Mouse (Mus musculus) urinary bladder, postnatal 25 days (tissue): ENCODE results near the gene Spag9.
"Not testable (repeated sequence)": the region's sequence is repeated elsewhere in the genome, so short reads cannot be mapped to it uniquely, and the experiment has no call there.

Source experiments
- DNase-seq: peaks from one replicate; pipeline ENCODE4 v3.0.0; 2022; ENCODE audit warnings: low spot score

Gene Spag9

DNA sequence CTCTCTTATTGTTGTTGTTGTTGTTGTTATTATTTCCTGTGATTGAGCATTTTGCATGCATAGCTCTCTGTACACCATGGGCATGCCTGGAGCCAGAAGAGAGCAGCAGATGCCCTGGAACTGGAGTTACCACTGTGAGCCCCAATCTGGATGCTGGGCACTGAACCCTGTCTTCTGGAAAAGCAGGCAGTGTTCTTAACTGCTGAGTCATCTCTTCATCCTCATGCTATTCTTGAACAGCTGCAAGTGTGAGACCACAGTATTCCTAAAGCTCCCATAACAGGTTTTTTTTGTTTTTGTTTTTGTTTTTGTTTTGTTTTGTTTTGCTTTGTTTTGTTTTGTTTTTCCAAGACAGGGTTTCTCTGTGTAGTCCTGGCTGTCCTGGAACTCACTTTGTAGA is 9.6 kb upstream of the Spag9 start:
- no peak for DNase-seq

DNA sequence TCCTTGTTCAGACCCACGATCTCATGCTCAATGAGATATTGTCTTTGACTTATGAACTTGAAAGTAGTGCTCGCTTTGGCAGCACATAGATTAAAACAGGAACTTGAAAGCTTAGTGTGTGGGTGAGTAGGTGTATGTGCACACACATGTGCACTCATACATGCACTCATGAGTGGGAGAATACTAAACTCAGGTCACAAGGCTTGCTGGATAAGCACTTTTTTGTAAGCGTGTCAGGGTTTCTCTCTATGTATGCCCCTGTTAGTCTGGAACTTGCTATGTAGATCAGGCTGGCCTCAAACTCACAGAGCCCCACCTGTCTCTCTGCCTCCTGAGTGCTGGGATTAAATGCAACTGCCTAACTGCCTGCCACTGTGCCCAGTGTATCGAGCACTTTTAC is 8.9 kb upstream of the Spag9 start:
- no peak for DNase-seq

DNA sequence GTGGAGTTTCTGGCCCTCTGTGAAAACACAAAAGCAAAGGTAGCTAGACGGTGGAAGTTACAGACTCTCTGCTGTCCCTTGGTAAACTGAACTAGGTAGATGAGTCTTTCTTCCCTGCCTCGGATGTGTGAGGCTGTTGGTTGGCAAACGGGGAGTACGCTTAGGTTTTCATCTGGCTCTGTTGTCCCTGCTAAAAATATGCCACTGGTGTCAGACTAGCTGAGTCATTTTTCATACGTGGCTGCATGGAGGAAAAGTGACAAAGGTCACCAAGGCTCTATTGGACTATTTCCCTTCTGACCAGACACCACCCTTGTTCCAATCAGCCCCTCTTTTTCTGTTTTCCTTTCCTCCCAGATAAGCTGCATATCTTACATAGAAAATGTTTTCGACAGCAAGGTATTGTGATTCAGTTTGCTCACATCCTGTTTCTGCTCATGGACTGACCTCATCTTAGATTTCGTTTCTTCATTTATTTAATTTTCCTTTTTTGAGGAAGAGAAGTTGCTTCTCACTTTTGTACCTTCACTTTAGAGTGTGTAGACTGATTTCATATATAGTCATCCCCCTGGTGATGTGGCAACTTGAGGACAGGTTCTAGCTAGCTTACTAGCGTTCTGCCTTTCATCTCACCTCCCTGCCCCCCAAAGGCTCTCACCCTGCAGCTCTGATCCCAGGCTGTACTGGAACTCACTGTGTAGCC is 8.1 kb upstream of the Spag9 start:
- no peak for DNase-seq

DNA sequence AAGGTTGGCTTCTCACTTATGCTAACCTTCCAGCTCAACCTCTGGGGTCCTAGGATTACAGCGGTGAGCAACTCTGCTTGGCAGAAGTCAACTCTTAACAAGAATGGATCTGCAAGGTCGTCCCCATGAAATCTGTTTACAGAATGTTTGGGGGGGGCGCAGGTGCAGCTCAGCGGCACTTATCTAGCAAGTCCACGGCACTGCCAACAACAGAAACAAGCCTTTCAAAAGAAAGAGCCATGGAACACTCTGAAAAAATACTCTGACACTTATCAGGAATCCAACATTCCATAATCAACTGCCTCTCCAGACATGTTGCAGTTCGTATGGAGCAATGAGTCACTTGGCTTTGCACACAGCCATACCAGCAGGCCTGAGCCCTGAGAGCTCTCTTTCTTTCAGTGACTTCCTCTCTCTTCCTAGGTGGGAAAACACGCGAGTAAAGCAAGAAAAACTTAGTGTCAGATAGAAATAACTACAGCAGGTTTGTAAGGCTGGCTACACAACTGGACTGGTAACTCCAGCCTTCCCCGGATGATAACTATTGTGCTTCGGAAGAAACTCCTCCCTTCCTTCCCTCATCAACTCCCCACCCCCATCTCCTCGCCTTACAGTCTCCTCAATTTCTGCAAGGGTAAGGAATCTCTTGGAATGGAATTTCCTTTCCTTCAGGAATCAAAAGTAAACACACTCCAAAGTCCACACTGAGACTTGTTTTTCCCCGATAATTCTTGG is 7.4 kb upstream of the Spag9 start:
- DNase-seq, result no peak

DNA sequence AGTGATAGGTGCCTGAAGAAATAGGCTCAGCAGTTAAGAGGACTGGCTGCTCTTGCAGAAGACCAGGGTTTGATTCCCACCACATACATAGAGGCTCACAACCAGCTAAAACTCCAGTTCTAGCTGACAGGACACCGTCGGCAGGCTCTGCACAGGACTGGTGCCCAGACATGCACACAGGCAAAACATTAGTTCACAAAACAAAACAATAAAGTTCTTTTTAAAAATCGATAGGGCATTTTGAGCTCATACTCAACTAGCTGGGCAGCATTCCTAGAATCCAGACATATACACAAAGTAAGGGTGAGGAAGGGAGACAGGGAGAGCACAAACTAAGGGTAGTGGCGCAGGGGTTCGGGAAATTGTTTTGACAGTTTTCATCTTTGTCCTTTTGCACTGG is 1.4 kb upstream of the Spag9 start:
- peak; percentile 9 for DNase-seq

DNA sequence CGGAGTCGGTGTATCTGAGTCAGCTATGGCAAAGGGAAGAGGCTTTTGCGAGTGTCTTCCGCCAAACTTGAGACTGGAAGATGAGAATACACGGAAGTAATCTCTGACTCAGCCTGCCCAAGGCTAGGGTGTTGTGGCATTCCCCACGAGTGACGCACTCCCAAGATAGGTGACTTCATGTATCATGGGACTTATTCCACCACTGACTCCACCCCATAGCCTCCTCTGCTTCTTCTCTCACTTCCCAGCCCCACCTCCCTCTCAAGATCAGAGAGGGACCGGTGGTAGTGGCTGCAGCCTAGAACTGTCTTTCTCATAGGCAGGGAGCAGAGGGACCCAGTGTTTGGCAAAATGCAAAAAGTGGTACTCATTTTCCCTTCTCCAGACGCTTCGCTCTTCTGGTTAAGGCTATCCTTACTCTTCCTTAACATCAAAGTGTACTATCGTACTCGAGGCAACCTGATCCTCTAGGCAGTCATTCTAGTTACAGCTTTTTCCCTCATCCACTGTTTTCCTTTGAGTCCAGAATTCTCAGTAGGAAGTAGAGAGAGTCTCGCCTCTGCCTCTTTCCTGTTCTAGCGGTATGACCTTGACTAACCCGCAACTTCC is 676 bp upstream of the Spag9 start:
- peak; percentile 65 for DNase-seq

DNA sequence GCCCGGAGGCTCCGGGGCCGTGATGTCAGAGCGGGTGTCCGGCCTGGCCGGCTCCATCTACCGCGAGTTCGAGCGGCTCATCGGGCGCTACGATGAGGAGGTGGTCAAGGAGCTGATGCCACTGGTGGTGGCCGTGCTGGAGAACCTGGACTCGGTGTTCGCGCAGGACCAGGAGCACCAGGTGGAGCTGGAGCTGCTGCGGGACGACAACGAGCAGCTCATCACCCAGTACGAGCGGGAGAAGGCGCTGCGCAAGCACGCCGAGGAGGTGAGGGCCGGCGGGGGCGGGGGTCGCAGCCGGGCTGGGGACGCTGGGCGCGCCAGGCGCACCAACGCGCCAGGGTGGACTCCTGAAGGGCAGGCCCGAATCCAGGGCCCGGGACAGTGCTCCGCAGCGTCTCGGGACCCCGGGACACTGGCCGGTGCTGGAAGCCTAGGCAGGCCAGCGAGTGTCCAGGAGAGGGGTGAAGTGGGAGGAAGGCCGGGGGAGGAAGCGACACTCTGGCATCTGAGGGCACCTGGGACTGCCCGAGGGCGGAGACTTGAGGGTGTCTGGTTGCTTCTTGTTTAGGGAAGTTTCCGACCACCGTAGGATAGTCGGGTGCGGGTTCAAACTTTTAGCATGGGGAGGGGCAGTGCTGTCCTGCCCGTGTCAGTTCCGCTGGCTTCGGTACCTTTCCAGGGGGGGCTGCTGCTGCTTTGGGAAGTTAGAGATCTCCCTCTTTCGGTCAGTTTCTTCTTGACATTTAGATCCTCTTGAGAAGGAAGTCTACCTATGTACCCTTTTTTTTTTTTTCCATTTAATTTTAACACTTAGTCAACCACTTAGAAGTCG is 632 bp downstream of the Spag9 start:
- peak; percentile 31 for DNase-seq

DNA sequence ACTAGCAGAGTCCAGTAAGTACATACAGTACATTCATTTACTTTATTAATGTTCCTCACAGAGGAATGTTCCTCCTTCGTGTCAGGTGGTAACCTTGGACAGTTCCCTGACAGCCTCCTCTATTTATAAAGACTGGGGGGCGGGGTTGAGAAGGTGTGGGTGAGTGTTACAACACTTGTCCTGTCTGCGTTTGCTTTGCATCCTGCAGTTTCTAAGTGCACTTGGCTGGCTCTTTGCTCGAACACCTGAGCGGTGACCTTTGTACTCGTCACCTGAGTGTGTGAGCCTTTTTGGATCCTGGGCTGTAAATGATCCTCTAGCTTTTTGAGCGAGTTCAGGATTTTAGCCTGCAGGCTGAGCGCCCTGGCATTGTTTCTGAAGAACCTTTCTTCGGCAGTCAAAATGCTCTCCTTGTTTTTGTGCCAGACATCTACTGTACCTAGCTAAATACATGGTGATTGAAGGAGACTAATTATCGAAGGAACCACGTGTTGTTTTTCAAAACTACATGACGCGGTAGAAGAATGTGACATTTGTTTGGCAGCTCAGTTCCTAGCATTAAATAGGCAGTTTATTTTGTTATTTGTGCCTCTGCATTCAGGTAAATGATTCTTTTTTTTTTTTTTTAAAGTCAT is 1.4 kb downstream of the Spag9 start:
- peak; percentile 17 for DNase-seq

DNA sequence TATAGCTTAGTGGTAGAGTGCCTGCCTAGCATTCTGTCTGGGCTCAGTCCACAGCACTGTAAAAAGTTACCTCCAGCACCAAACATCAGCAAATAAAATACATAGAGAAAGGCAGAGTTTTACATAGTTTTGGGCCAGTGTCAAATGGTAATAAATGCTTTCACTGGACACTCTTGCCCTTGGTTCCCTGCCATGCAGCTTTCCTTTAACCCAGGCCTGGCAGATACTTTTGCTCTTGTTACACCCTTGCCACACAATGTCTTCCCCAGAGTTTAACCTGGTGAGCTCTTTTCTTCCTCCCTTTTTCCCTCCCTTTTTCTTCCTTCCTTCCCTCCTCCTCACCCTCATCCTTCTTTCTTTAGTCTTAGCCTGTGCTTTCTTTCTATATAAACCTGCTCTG is 3.4 kb downstream of the Spag9 start:
- no peak for DNase-seq

DNA sequence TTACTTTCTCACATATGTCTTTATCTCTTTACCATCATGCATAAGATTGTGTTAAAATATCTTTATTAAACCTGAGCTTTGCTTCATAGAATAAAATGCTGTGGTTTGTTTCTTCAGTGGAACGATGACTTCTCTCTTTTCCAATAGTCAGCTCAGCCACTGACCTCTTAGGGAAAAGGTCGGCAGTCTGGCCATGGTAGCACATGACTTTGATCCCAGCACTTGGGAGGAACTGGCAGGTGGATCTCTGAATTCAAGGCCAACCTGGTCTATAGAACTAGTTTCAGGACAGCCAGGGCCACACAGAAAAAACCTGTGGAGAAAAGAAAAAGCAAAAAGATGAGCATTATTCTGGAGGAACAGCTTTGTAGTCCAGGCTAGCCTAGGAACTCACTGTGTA is 7.5 kb downstream of the Spag9 start:
- DNase-seq, result no peak

DNA sequence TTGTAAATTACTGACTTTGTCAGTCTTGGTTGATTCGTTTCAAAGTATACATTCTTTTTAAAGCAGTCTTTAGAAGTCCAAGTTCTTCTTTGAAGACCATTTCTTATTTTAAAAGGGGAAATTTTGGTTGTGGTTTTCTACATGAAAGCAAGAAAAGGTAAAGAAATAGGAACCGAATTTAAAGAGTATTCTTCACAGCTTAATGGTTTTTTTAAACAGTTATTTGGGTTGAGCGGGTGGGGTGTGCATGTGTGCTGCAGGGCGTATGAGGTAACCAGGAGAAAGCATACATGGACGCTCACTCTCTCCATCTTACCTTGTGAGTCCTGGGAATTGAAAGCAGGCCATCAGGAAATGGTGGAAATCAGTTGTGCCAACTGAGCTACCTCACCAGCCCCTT is 23.2 kb downstream of the Spag9 start:
- DNase-seq, result no peak

DNA sequence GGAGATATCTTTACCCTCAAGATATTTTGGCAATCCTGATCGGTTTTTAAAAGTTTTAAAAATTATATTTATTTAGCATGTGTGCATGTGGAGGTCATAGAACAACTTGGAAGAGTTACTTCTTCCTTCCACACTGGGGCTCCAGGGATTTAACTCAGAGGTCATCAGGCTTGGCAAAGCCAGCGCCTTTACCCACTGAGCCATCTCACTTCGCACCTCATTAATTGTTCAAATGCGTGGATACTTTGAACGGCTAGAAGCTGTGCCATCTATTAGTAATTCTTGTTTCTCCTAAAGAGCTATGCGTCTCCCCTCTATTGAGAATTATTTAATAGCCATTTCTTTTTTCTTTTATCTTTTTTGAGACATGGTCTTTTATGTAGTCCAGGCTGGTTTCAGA is 24.5 kb downstream of the Spag9 start:
- no peak for DNase-seq

DNA sequence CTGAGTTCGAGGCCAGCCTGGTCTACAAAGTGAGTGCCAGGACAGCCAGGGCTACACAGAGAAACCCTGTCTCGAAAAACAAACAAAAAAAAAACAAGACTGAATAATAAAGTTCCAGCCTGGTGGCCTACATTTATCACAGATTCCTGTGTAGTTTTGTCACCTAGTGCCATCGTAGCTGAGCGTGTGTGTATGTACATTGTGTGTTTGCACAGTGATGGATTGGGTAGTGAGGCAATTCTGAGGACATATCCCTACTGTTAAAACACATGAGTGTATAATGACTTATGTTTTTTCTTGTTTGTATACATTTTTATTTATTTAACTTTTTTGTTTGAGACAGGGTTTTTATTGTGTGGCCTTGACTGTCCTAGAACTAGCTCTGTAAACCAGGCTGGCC is 30.4 kb downstream of the Spag9 start:
- DNase-seq, result no peak

DNA sequence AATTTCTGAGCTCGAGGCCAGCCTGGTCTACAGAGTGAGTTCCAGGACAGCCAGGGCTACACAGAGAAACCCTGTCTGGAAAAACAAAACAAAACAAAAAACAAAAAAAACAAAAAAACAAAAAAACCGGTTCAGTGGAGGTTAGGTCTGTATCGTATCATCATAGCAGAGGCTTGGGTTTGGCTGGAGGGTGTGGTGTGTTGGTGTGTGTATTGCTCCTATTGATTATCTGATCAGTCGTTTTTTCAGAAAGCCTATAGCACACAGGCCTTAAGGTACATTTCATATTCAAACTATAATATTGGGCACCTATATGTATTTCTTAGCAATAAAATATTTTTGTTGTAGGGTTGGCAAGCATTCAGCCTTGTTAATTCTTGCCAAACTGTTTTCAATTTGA is 36.2 kb downstream of the Spag9 start:
- DNase-seq, result no peak

DNA sequence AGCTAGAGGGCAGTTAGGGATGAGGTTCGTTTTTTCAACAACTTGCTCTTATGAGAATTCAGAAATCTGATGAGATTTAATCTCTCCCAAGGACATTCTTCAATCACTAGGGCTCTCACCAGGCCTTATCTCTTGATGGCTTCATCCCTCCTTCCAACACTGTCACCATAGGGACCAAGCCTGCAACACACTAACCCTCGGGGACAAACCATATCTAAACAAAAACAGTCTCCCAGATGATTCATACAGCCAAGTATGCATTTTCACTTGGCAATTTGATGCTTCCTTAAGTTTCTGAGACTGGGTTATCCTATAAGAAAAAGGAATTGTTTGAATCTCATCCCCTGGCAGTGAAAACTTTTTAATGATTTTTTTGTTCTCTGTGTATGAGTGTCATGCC is 37.1 kb downstream of the Spag9 start:
- DNase-seq, result no peak

DNA sequence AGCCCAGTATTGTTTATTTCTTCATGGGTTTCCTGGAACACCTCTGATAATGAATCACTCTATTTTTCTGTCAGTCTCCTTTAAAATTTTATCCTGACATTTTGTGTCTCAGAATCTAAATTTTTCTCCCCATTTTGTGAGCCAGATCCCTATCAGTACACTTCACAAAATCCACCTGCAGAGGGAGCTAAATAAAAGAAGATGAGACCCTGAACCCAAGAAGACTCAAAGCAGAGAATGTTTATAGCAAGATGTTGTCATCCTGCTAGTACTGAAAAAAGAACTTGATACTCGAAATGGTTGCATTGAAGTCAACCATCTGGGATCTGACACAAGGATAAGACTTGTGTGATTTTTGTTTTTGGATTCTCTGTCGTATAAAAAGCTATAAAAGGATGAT is 40.1 kb downstream of the Spag9 start:
- no peak for DNase-seq

DNA sequence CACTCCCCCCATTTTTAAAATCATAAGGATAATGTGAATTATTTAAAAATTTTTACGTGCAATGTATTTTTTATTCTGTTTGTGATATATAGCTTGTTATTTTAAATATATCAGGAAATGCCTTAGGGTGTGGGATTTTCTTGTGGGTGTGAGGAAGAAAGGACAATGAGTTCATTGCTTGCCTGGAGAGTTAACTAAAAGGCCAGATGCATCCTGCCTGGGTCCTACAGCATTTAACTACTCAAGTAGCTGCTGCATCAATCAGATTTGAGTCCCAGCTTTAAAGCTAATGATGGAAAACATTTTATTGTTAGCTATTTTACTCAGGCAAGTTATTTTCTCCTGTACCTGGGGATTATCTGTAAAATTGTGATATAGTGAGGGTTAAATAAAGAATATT is 45.6 kb downstream of the Spag9 start:
- DNase-seq, result no peak

DNA sequence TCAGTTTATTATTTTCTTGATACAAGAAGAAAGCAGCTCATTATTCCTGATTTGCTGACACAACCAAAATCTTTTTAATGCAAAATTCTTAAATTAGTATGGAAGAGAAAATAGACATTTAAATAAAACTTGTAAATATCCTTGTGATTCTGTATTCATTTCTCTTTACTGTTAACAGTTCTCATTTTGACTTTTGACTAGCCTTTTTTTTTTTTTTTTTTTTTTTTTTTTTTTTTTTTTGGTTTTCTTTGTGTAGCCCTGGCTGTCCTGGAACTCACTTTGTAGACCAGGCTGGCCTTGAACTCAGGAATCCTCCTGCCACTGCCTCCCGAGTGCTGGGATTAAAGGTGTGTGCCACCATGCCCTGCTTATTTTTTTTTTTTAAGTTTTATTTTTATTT is 46.4 kb downstream of the Spag9 start:
- not testable (repeated sequence) for DNase-seq

DNA sequence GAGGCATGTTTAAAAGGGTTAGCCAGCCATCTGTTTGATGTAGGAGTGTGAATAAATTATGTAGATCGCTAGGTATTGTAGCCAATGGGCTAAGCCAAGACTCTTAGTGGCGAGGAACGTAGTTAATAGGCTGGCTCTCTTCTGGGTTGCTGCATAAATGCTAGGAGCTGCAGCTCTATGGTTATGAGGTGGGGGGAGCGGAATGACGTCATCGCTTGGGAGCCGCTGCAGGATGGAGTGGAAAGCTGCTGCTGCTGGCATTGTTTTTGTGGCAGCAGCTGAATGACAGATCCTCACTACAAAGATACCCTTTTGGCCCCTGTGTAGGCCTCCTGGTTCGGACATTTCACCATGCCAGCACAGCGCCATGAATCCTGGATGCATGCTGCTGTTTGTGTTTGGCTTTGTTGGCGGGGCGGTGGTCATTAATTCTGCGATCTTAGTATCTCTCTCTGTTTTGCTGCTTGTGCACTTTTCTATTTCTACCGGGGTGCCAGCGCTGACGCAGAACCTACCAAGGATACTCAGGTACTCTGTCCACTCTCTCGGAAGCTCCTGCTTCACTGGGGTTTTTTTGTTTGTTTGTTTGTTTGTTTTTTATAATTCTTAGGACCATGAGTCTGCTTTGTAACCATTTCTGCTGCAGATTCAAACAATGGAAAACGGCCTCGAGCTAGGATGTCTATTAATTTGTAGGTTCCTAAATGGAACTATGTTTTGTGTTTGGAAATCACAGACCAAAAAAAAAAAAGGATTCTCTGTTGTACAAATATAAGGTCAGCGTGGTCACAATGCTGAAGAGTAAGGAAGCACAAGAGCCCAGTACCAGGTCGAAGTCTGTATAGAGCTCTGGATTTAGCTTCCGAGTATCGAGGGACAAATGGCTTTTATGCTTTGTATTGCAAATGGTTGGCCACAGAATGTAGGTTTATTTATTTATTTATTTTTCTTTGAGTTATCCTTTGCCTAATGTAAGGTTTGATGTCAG is 48.4 kb downstream of the Spag9 start:
- DNase-seq, result peak; percentile 11

DNA sequence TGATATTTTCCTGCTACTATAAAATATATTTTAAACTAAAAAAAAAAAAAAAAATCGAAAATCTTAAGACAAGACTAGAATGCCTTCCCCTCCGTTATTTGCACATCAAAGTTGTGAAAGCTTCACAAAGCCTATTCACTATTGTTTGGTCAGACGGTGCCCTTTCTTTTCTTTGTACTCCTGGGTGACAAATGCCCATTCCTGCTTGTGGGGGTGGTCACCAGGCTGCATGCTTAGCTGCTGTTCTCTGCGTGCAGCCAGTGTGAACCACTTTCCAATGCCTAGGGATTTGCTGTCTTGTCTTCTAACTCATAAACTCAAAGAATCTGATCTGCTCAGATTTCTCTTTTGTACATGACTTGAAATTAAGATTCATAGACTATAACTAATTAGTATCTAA is 49.1 kb downstream of the Spag9 start:
- DNase-seq, result no peak

DNA sequence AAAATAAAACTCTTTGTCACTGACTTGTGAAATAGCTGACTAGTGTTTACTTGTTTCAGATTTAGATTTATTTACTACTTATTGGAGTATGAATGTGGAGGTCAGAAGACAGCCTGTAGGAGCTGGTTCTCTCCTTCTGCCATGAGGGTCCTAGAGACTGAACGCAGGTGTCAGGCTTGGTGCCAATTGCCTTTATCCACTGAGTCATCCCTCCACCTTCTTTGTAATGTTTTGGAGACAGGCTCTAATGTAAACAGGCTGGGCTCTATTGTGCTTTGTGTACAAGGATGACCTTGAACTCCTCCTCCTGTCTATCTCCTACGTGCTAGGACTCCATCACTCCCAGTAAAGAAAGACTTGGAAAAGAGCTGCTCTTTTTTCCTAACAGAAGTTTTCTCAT is 51.4 kb downstream of the Spag9 start:
- no peak for DNase-seq
